Mouse (Mus musculus) adrenal gland, postnatal 14 days (tissue): Measurements from ENCODE around the gene Ank2. TPM values are rescaled to one million over a fixed set of nuclear protein-coding genes. Genes with fewer than 3 reads are reported as not detected.

Experiments used
- DNase-seq: peaks from one replicate; pipeline ENCODE4 v3.0.0; 2021; ENCODE audit warnings: mixed read lengths
- total RNA-seq: library from RNA; stranded (reverse); gene quantifications from 2 replicates; pipeline ENCODE4 v1.2.3, GENCODE M21; 2021

Ank2 gene
- total RNA-seq, 1 experiment from 2014 or later, result 71.9 TPM

DNA sequence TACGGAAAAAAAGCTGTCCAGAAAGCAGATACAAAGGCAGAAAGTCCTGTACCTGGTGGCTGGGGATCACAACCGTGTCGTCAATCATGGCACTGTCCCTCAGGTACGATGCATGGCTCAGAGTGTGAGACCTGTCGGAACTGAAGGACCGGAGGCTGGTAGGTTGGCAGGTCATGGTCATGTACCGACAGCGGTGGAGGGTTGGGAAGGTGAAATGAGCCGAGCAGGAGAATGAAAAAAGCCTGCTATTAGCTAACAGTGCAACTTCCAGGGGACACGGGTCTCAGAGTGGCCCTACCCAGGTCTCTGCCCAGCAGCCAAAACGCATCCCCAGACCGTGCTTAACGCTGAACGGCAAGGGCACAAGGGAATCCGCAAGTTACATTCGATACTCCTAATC lies 522.4 kb downstream of the Ank2 start:
- DNase-seq, result no peak

- DNase-seq, result no peak
Observed at GRCm38 (mm10) chr3:126975409-126975808, 523.7 kb downstream of the Ank2 start.

- no peak for DNase-seq
Observed at GRCm38 (mm10) chr3:126973551-126973950, 525.6 kb downstream of the Ank2 start.

DNA sequence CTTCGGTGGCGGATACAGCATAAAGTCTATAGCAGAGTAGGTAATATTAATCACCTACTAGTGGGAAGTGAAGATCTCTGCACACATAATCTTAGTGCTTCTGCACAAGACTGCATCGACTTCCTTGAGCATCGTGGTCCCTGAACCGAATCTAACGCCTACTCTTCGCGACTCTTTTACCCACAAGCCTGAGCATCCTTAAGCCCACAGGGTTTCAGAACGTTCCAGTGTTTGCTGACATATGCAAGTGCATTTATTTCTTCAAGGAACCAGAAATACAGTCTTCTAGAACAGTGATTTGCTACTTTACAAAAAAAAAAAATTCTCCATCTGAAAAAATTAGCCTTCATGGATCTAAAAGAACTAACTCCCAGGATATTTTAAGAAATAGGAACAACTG lies 527.6 kb downstream of the Ank2 start:
- DNase-seq, result no peak

GRCm38 (mm10) chr3:126968721-126969120 lies 530.4 kb downstream of the Ank2 start:
- DNase-seq, result no peak

GRCm38 (mm10) chr3:126965767-126966166 lies 533.4 kb downstream of the Ank2 start:
- no peak for DNase-seq

- no peak for DNase-seq
Observed at GRCm38 (mm10) chr3:126962326-126962725, 536.8 kb downstream of the Ank2 start.

GRCm38 (mm10) chr3:126952698-126953097 lies 546.5 kb downstream of the Ank2 start:
- no peak for DNase-seq

- no peak for DNase-seq
Observed at GRCm38 (mm10) chr3:126946591-126946990, 552.6 kb downstream of the Ank2 start.

GRCm38 (mm10) chr3:126944838-126945237 lies 554.3 kb downstream of the Ank2 start:
- no peak for DNase-seq

DNA sequence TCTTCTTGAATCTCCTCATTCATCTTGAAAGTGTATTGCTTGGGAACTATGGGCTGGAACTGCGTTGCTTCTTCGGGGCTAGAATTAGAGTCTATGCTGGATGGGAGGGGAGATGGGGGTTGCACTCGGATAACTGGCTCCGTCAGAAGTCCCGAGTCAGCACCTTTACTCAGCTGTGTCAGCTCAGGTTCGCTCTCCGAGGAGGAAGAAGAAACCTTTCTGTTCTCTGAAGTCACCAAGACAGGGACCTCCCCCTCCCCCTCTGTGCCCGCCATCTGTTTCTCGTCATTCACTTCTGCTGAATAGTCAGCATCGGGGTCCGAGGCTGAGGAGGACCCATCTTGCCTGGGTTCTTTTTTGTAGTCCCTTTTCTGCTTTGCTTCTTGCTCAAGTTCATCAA lies 555.1 kb downstream of the Ank2 start:
- DNase-seq, result no peak

DNA sequence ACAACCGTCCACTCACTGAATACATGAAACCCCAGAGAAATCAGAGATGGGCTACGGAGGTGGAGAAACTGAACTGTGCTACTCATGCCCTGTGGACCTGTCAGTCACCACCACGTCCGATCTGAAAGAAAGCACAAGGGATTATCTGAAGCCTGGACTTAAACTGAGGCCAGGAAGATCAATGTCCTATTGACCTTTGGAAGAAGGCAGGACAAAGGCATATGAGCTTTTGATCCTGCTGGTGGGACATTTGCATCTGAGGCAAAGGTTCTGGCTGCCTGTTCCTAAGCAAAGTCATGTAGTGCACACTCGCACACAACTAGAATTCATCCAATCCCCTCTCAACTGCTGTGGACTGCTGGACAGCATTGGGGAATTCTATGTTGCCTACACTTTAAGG lies 558.7 kb downstream of the Ank2 start:
- DNase-seq, result no peak

DNA sequence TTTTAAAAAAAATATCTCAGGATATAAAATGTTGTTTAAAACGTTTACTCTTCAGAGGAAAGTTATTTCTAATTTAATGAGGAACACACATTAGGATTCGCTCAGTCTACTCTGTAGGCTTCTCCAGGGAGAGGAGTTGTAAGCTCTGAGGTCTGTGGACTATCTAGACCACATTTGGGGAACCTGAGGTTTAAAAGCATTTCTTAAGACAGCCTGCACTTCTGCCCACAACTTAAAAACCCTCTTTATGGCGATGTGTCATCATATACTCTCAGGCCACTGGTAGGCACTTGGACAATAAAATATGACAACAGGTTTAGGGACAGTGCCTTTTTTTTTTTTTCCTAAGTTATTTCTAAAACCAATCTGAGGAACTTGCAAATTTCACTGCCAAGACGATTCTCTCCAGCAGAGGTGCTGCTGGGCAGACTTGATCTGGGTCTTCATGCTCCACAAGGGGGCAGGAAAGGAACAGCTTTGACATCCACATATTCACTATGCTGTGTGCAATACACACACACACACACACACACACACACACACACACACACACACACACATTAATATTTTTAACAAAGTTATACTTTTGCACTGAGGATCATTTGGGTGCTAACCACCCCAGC lies 567.2 kb downstream of the Ank2 start:
- peak; percentile 30 for DNase-seq

DNA sequence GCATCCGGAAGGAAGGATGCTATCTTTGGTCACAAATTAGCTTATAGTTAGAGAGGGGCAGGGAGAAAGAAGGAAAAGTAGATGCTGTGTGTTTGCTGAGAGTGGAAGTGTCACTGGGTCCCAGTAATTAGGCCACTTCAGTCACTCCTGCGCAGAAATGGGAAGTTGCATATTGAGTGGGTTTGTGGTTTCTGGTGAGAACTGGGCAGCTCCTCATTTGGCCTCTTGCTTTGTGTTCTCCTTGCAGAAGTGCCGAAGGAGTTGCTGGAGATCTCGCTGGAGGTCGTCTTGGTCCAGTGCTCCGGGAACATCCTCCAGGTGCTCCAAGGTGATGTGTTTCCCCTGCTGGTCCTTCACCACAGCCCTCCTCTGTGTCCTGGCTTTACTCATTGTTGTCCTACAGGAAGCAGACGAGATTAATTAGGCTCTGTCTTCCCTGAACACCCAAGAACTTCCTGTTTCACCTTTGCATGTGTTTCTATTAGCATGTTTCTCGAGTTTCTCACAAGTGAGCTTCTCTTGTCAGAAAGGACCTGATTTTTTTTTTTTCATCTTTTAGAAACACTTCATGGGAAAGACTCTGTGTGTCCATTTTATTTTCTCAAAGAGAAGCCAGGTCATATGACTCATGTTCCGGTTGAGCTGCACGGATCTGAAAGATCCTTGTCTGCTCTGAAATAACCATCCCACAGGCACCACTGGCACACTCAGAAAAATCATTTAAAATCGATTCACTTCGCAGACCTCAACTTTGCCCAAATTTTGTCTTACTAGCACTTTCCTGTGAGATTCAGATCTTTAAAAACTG lies 575.4 kb downstream of the Ank2 start:
- no peak for DNase-seq

DNA sequence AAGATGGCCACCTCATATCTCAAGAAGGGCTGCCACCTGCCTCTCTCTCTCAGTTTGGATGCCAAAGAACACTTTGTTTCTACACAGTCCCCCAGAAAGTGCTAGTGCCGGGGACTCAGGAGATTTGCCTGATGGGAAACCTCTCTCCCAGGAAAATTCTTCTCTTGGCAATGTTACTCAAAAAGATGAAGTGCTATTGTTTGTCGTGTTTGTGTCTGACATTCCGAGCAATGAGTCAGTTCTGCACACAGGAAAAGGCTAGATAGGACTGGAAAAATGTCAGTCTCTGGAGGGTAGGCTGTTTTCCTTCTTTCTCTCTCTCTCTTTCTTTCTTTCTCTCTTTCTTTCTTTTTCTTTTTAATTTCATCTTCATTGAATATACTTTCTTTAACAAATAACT lies 577.2 kb downstream of the Ank2 start:
- DNase-seq, result no peak

DNA sequence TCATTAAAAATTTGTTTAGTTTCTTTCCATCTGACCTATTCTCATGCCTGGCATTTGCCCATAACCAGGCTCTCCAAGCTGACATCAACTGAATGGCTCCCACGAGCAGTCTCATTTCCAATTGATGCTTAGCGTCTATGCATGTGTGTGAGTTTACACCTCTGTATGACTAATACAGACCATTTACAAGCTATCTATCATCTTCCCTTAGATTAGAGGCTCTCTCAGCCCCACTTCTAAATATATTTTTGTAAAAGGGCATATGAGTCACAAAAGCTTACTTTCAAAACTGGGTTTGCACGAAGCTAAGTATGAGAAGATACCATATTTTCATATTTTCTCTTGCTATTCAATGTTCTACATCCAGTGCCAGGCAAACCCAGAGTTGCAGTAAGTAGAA lies 578.9 kb downstream of the Ank2 start:
- DNase-seq, result no peak

DNA sequence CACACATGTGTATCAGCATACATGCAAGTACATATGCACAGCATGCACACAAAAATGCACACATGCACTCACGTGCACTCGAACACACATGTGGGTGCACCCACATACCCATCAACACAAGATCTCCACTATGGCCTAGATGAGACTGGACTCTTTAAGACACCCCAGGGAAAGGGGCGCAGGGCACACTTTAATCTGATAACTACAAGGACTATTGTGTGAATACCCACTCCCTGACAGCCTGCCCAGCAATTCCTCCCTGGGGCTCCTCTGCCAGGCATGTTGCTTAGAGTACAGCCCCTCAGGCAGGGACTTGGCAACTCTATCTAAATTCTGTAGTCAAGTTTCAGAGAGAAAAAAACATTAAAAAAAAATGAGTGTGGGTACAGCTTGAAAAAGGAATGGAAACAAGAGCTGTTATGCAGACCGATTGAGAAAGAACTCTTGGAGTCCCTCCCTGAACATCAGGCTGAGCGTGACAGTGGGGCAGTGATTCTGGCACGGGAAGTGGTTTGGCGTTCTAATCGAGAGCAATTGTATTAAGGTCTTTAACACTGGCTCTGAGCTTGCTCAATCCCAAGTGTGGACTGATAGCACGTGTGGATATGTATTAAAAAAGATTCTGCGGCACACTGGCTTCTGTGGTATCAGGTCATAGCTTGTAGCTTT lies 580.2 kb downstream of the Ank2 start:
- no peak for DNase-seq

DNA sequence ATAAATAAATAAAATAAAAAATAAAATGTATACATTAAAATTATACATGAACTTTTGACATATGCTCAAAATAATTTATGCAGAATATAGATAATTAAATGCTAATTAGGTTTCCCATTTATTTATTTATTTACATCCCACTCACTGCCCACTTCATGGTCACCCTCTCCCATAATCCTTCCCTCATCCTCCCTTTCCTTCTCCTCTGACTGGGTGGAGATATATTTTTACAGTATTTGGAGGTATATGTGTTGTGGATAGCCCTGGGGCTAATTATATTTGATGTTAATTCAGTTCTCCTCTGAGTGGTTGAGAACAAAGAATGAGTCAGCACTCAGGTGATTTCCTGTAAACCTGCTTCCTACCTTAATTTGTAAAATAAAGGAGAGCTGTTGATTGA lies 582.8 kb downstream of the Ank2 start:
- DNase-seq, result no peak

- DNase-seq, result peak; percentile 60
Observed at GRCm38 (mm10) chr3:126903543-126903942, 595.6 kb downstream of the Ank2 start.

GRCm38 (mm10) chr3:126886644-126887043 lies 612.5 kb downstream of the Ank2 start:
- no peak for DNase-seq

DNA sequence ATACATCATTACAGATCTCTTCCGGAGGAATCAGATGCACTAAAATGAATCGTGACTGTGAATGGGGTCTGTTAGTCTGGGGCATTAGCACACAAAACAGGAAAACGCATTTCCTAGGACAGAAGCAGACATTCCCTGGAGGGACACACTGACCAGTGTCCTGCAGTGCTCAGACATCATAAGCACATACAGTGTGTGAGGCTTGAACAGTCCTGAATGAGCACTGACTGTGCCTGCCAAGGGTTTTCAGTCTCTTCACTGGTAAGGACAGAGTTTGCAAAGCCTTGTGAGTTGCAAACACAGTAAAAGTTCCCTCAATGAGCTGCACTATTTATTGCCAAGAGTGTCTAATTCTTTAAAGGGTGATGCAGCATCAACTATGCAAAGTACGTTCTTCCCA lies 613.1 kb downstream of the Ank2 start:
- no peak for DNase-seq

- DNase-seq, result no peak
Observed at GRCm38 (mm10) chr3:126878233-126878632, 620.9 kb downstream of the Ank2 start.
